Mouse (Mus musculus) CH12.LX (cell line): Measurements from ENCODE around the gene Gm9045.

Experiments used
- ETS1 ChIP-seq: conservative IDR thresholded peaks from 2 replicates; pipeline ENCODE4 v1.6.1; 2012; ENCODE audit warnings: low read depth, mild to moderate bottlenecking, inconsistent platforms, low read length, improper control_type of control experiment, moderate library complexity
- JUND ChIP-seq: conservative IDR thresholded peaks from 2 replicates; pipeline ENCODE4 v1.6.1; 2011; ENCODE audit warnings: low read depth, low read length, improper control_type of control experiment
- POLR2A ChIP-seq: IDR thresholded peaks from 2 replicates; pipeline ENCODE4 v1.6.1; 2011; ENCODE audit warnings: low read depth, mild to moderate bottlenecking, improper control_type of control experiment, low read length

- TF ChIP-seq ETS1 (no peak), JUND (no peak), POLR2A (no peak)
These were observed 18.6 kb downstream of the Gm9045 start for GRCm38 (mm10) chr10:118319024-118319423.
